Mouse (Mus musculus) embryo, embryonic 11.5 days (tissue): ENCODE measurements around the gene Ptprg.

ENCODE experiments used
- DNase-seq: peaks from one replicate; pipeline ENCODE4 v3.0.0-alpha.2; 2012; ENCODE audit warnings: low read depth, low spot score

Ptprg gene

GRCm38 (mm10) chr14:11682441-11682840 lies 129.1 kb downstream of the Ptprg start:
- no peak for DNase-seq

GRCm38 (mm10) chr14:11683386-11684081 lies 130.2 kb downstream of the Ptprg start:
- DNase-seq: no peak

- no peak for DNase-seq
Observed at GRCm38 (mm10) chr14:11684104-11684503, 130.8 kb downstream of the Ptprg start.

GRCm38 (mm10) chr14:11687541-11687940 lies 134.2 kb downstream of the Ptprg start:
- DNase-seq: no peak

- DNase-seq: no peak
Observed at GRCm38 (mm10) chr14:11688142-11688541, 134.8 kb downstream of the Ptprg start.

- no peak for DNase-seq
Observed at GRCm38 (mm10) chr14:11690066-11690465, 136.7 kb downstream of the Ptprg start.

GRCm38 (mm10) chr14:11691531-11691930 lies 138.2 kb downstream of the Ptprg start:
- DNase-seq: no peak

GRCm38 (mm10) chr14:11698880-11699279 lies 145.5 kb downstream of the Ptprg start:
- DNase-seq: no peak

- no peak for DNase-seq
Observed at GRCm38 (mm10) chr14:11699654-11700053, 146.3 kb downstream of the Ptprg start.

GRCm38 (mm10) chr14:11701516-11702249 lies 148.4 kb downstream of the Ptprg start:
- DNase-seq: no peak

- no peak for DNase-seq
Observed at GRCm38 (mm10) chr14:11702770-11703477, 149.6 kb downstream of the Ptprg start.

- no peak for DNase-seq
Observed at GRCm38 (mm10) chr14:11704871-11705270, 151.5 kb downstream of the Ptprg start.

GRCm38 (mm10) chr14:11709352-11709751 lies 156.0 kb downstream of the Ptprg start:
- DNase-seq: no peak

GRCm38 (mm10) chr14:11709798-11710197 lies 156.5 kb downstream of the Ptprg start:
- DNase-seq: no peak

- no peak for DNase-seq
Observed at GRCm38 (mm10) chr14:11710410-11711122, 157.2 kb downstream of the Ptprg start.

- DNase-seq: no peak
Observed at GRCm38 (mm10) chr14:11712146-11712545, 158.8 kb downstream of the Ptprg start.

- DNase-seq: no peak
Observed at GRCm38 (mm10) chr14:11716230-11716629, 162.9 kb downstream of the Ptprg start.

GRCm38 (mm10) chr14:11718201-11718600 lies 164.9 kb downstream of the Ptprg start:
- DNase-seq: no peak

GRCm38 (mm10) chr14:11719259-11719658 lies 165.9 kb downstream of the Ptprg start:
- DNase-seq: no peak

GRCm38 (mm10) chr14:11722101-11722500 lies 168.8 kb downstream of the Ptprg start:
- DNase-seq: no peak

GRCm38 (mm10) chr14:11723876-11724275 lies 170.5 kb downstream of the Ptprg start:
- no peak for DNase-seq
